Mouse (Mus musculus) heart, postnatal 4 days (tissue): ENCODE data around the gene Mrgpra2b. TPM values are rescaled to one million over a fixed set of nuclear protein-coding genes. Genes with fewer than 3 reads are reported as not detected.
"Not testable (repeated sequence)": the region's sequence is repeated elsewhere in the genome, so short reads cannot be mapped to it uniquely, and the experiment has no call there.

ENCODE experiments used
- DNase-seq: peaks from one replicate; pipeline ENCODE4 v3.0.0; 2021
- total RNA-seq, 2 experiments: library from RNA; stranded (reverse); gene quantifications; 2 replicates each; pipeline ENCODE4 v1.2.3; 2021

Mrgpra2b gene
- under 1 TPM in 1 of 2 experiments, not detected in 1; 0.36 TPM for total RNA-seq

- no peak for DNase-seq
Measured at GRCm38 (mm10) chr7:47528762-47529161, at the start of gene Mrgpra2b. Mrgpra2b (minus strand) TSS chr7:47528862.

DNA sequence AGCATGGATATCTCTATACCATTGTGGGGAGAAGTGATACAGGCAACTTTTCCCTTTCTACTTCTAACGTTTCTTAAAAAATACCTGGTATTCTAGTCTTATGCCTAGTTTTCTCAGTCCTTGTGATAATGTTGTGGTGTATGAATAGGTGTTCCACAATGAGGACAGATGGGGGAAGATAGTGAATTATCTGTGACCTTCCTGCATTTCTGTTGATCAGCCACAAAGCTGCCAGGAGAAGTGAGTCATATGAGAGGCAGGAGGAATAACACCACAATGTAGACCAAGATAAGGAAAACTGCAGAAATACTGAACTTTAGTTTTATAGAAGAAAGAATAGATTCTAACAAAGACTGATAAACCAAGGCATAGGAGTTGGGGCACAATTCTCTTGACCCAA lies 12.3 kb downstream of the Mrgpra2b start:
- DNase-seq: no peak

GRCm38 (mm10) chr7:47515050-47515449 lies 13.6 kb downstream of the Mrgpra2b start:
- DNase-seq: no peak

- DNase-seq: no peak
Measured at GRCm38 (mm10) chr7:47502953-47503352, 25.7 kb downstream of the Mrgpra2b start.

GRCm38 (mm10) chr7:47491266-47491665 lies 37.4 kb downstream of the Mrgpra2b start:
- not testable (repeated sequence) for DNase-seq

DNA sequence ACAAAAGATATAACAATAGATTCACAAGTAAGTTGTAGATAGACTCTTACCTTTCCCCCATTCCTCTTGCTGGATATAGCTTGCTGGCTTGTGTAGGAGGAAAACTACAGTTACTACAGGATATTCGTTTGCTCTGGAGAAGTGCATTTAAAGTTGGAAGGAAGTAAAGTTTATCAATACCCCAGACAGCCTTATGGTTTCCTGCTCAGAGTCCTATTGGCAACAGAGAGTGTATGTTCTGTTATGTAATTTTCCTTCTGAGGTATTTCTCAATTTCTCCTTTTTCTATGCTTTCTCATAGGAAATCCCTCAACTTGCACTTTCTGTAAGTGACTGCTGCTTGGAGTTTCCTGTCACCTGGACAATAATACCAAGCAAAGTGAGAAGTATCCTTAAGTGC lies 39.2 kb downstream of the Mrgpra2b start:
- DNase-seq: not testable (repeated sequence)

DNA sequence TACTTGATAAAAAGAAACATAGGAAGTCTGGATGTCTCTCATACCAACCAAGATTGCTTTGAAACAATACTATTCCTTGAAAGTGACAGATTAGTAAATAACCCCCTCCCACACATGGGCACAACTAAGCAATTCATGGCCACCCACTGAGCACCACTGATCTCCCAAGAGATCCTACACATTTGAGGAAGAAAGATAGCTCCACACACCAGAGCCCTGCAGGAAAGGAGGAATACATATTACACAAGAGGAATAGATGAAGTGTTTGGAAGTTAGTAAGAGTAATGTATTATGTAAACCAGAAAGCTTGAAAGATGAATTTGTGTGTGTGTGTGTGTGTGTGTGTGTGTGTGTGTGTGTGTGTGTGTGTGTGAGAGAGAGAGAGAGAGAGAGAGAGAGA lies 45.5 kb downstream of the Mrgpra2b start:
- DNase-seq: not testable (repeated sequence)

- DNase-seq: not testable (repeated sequence)
Measured at GRCm38 (mm10) chr7:47473904-47474303, 54.8 kb downstream of the Mrgpra2b start.

DNA sequence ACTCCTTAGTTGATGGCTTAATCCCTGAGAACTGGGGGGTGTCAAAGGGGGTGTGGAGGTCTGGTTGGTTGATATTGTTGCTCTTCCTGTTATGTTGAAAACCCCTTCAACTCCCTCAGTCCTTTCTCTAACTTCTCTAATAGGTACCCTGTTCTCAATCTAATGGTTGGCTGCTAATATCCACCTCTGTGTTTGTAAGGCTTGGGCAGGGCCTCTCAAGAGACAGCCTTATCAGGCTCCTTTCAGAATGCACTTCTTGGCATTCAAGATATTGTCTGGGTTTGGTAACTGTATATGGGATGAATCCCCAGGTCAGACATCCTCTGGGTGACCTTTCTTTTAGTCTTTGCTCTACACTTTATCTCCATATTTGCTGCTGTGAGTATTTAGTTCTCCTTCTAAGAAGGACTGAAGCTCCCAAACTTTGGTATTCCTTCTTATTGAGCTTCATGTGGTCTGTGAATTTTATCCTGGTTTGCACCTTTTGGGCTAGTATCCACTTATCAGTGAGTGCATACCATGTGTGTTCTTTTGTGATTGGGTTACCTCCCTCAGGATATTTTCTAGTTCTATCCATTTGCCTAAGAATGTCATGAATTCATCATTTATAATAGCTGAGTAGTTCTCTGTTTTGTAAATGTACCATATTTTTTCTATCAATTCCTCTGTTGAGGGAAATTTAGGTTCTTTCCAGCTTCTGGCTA lies 63.2 kb downstream of the Mrgpra2b start:
- not testable (repeated sequence) for DNase-seq

DNA sequence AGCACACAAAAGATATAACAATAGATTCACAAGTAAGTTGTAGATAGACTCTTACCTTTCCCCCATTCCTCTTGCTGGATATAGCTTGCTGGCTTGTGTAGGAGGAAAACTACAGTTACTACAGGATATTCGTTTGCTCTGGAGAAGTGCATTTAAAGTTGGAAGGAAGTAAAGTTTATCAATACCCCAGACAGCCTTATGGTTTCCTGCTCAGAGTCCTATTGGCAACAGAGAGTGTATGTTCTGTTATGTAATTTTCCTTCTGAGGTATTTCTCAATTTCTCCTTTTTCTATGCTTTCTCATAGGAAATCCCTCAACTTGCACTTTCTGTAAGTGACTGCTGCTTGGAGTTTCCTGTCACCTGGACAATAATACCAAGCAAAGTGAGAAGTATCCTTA lies 76.6 kb downstream of the Mrgpra2b start, which contains the start of gene Mrgpra2a:
Mrgpra2a (minus strand) TSS at position 125 of the 400 bp plus-strand sequence.
- not testable (repeated sequence) for DNase-seq

- DNase-seq: not testable (repeated sequence)
Measured at GRCm38 (mm10) chr7:47445729-47446128, 82.9 kb downstream of the Mrgpra2b start.

GRCm38 (mm10) chr7:47436463-47436862 lies 92.2 kb downstream of the Mrgpra2b start:
- DNase-seq: not testable (repeated sequence)

DNA sequence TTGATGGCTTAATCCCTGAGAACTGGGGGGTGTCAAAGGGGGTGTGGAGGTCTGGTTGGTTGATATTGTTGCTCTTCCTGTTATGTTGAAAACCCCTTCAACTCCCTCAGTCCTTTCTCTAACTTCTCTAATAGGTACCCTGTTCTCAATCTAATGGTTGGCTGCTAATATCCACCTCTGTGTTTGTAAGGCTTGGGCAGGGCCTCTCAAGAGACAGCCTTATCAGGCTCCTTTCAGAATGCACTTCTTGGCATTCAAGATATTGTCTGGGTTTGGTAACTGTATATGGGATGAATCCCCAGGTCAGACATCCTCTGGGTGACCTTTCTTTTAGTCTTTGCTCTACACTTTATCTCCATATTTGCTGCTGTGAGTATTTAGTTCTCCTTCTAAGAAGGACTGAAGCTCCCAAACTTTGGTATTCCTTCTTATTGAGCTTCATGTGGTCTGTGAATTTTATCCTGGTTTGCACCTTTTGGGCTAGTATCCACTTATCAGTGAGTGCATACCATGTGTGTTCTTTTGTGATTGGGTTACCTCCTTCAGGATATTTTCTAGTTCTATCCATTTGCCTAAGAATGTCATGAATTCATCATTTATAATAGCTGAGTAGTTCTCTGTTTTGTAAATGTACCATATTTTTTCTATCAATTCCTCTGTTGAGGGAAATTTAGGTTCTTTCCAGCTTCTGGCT lies 100.7 kb downstream of the Mrgpra2b start:
- not testable (repeated sequence) for DNase-seq

Other genes with a start within 250 kb of the Mrgpra2b start
- gene Mrgpra1, start 174.6 kb downstream of the Mrgpra2b start, total RNA-seq: not detected
- gene Mrgpra2a, start 76.7 kb downstream of the Mrgpra2b start, total RNA-seq: not detected
- gene Mrgpra3, start 72.5 kb upstream of the Mrgpra2b start, total RNA-seq: not detected